In genomic region chr13:63412662-63413061, GRCm38 (mm10) we compare ENCODE assay signal across 19 mouse cellular contexts.
"Had no signal": no experiment of that assay in that cellular context is flagged by ENCODE, and none has a peak within 500 bp of the region (broad histone marks: within the 10 kb centered on the region; RNA-seq: fewer than 3 reads in every experiment).

No protein-coding gene starts in this region.

- ATAC-seq: midbrain, embryonic 13.5 days; midbrain, embryonic 16.5 days had no signal

- DNase-seq: lung, adult 18-20 months; lung, embryonic 14.5 days; lung, postnatal 14 days; lung, postnatal 4 days; retina, postnatal 1 day; right cerebral cortex, adult 18-20 months; right cerebral cortex, postnatal 25 days; right cerebral cortex, postnatal 4 days; spleen, adult 18-20 months; thymus, adult 18-20 months; thymus, postnatal 14 days; thymus, postnatal 36 days had no signal

- H3K4me2 ChIP-seq: lung, embryonic 14.5 days; midbrain, embryonic 13.5 days; neural tube, embryonic 13.5 days; neural tube, embryonic 15.5 days had no signal

- H3K4me1 ChIP-seq: midbrain, embryonic 10.5 days; midbrain, embryonic 13.5 days; neural tube, embryonic 13.5 days; neural tube, embryonic 15.5 days had no signal

- H3K27ac ChIP-seq: liver, embryonic 14.5 days; midbrain, embryonic 10.5 days; midbrain, embryonic 13.5 days; neural tube, embryonic 13.5 days; neural tube, embryonic 15.5 days had no signal

- H3K9me3 ChIP-seq: midbrain, embryonic 10.5 days; midbrain, embryonic 13.5 days; neural tube, embryonic 13.5 days; neural tube, embryonic 15.5 days had no signal

- H3K27me3 ChIP-seq: midbrain, embryonic 13.5 days; neural tube, embryonic 13.5 days; neural tube, embryonic 15.5 days had no signal

- H3K36me3 ChIP-seq: midbrain, embryonic 13.5 days; neural tube, embryonic 13.5 days; neural tube, embryonic 15.5 days had no signal

- H3K9ac ChIP-seq: liver, embryonic 14.5 days; lung, embryonic 14.5 days; midbrain, embryonic 13.5 days; neural tube, embryonic 13.5 days; neural tube, embryonic 15.5 days had no signal

- H3K4me3 ChIP-seq: midbrain, embryonic 10.5 days; midbrain, embryonic 13.5 days; myocyte; neural tube, embryonic 13.5 days; neural tube, embryonic 15.5 days had no signal
